Mouse (Mus musculus) bone marrow macrophage, adult 2 months (primary cell): ENCODE data around the gene Ier2.

Experiments
- CTCF ChIP-seq: IDR thresholded peaks from 2 replicates; pipeline ENCODE4 v1.5.1; 2012; ENCODE audit warnings: low read depth, mild to moderate bottlenecking, low read length, moderate library complexity
- POLR2A ChIP-seq: IDR thresholded peaks from 2 replicates; pipeline ENCODE4 v1.6.1; 2012; ENCODE audit warnings: mild to moderate bottlenecking, low read depth, low read length, borderline replicate concordance

- TF ChIP-seq CTCF (no peak), POLR2A (no peak)
These were observed 26.5 kb downstream of the Ier2 start for GRCm38 (mm10) chr8:84636051-84636691.
